Mouse (Mus musculus): ENCODE data around the gene Myo9b.

GRCm38 (mm10) chr8:71379008-71379407 lies 106.5 kb downstream of the Myo9b start:
- TF ChIP-seq CTCF (IDR thresholded peaks at IDR 0.05; ENCODE audit: low read depth, low read length), result no peak
- TF ChIP-seq POLR2A (IDR thresholded peaks at IDR 0.05; ENCODE audit: borderline replicate concordance, low read depth, low read length), result no peak

All from bone marrow macrophage, adult 2 months (primary cell).